Mouse (Mus musculus): Measurements from ENCODE around the gene Hps1.

- TF ChIP-seq CTCF (IDR thresholded peaks at IDR 0.05) (no peak), EP300 (IDR thresholded peaks at IDR 0.05) (no peak)
Measured at GRCm38 (mm10) chr19:42718101-42718500, 61.7 kb downstream of the Hps1 start.
